Mouse (Mus musculus): ENCODE measurements around the gene Rps25. TPM values are rescaled to one million over a fixed set of nuclear protein-coding genes. Genes with fewer than 3 reads are reported as not detected.
"Not testable (repeated sequence)": the region's sequence is repeated elsewhere in the genome, so short reads cannot be mapped to it uniquely, and the experiment has no call there.

Rps25 gene
- polyA plus RNA-seq, 1 experiment from 2014 or later, result 1,489 TPM

- no peak for TF ChIP-seq EP300 (IDR thresholded peaks at IDR 0.05; ENCODE audit: low read depth)
- no peak for TF ChIP-seq CTCF (IDR thresholded peaks at IDR 0.05; ENCODE audit: low read depth)
- no peak for DNase-seq
- H3K4me3 ChIP-seq (ENCODE audit: low read depth, low read length), result peak overlapping the region; percentile 79
- H3K27me3 ChIP-seq (ENCODE audit: insufficient read depth, low read length), result no peaks in the 10 kb centered on the region
- H3K36me3 ChIP-seq (replicated peaks; ENCODE audit: insufficient read depth, low read length), result peaks cover 45% of the 10 kb centered on the region
- peak overlapping the region; percentile 93 for H3K27ac ChIP-seq (ENCODE audit: low read depth)
- ATAC-seq, result no peak
- H3K4me1 ChIP-seq (ENCODE audit: insufficient read depth), result peaks cover 8% of the 10 kb centered on the region
- H3K9me3 ChIP-seq (ENCODE audit: low read length), result no peaks in the 10 kb centered on the region
- H3K9ac ChIP-seq (replicated peaks), result peak overlapping the region; percentile 85
- peak overlapping the region; percentile 95 for H3K4me2 ChIP-seq (ENCODE audit: low read depth, low read length)
- 74% methylated on average over 13 of the region's 13 CpGs for WGBS (ENCODE audit: insufficient replicate concordance)
These were observed 7.7 kb upstream of the Rps25 start for GRCm38 (mm10) chr9:44399114-44399794.

- no peak for DNase-seq
- H3K9me3 ChIP-seq (ENCODE audit: low read length), result no peaks in the 10 kb centered on the region
- peak overlapping the region; percentile 95 for H3K4me2 ChIP-seq (ENCODE audit: low read depth, low read length)
- no peaks in the 10 kb centered on the region for H3K27me3 ChIP-seq (ENCODE audit: insufficient read depth, low read length)
- H3K36me3 ChIP-seq (replicated peaks; ENCODE audit: insufficient read depth, low read length), result peaks cover 50% of the 10 kb centered on the region
- no peak for TF ChIP-seq EP300 (IDR thresholded peaks at IDR 0.05; ENCODE audit: low read depth)
- no peak for TF ChIP-seq CTCF (IDR thresholded peaks at IDR 0.05; ENCODE audit: low read depth)
- H3K9ac ChIP-seq (replicated peaks), result peak overlapping the region; percentile 85
- peak overlapping the region; percentile 93 for H3K27ac ChIP-seq (ENCODE audit: low read depth)
- H3K4me3 ChIP-seq (ENCODE audit: low read depth, low read length), result peak overlapping the region; percentile 79
- 84% methylated on average over 6 of the region's 6 CpGs for WGBS (ENCODE audit: insufficient replicate concordance)
- H3K4me1 ChIP-seq (ENCODE audit: insufficient read depth), result peaks cover 8% of the 10 kb centered on the region
- no peak for ATAC-seq
These were observed 7.2 kb upstream of the Rps25 start for GRCm38 (mm10) chr9:44399795-44400114.

- TF ChIP-seq EP300 (IDR thresholded peaks at IDR 0.05; ENCODE audit: low read depth), result peak; percentile 43; the same call in 1 of the 2 replicates
- no peak for TF ChIP-seq CTCF (IDR thresholded peaks at IDR 0.05; ENCODE audit: low read depth)
- peak; percentile 62 for DNase-seq
- peak overlapping the region; percentile 85 for H3K9ac ChIP-seq (replicated peaks)
- peaks cover 56% of the 10 kb centered on the region for H3K36me3 ChIP-seq (replicated peaks; ENCODE audit: insufficient read depth, low read length)
- H3K9me3 ChIP-seq (ENCODE audit: low read length), result no peaks in the 10 kb centered on the region
- H3K27me3 ChIP-seq (ENCODE audit: insufficient read depth, low read length), result no peaks in the 10 kb centered on the region
- H3K4me1 ChIP-seq (ENCODE audit: insufficient read depth), result peaks cover 12% of the 10 kb centered on the region
- ATAC-seq, result peak; percentile 33
- peak overlapping the region; percentile 93 for H3K27ac ChIP-seq (ENCODE audit: low read depth)
- 54% methylated on average over 4 of the region's 4 CpGs for WGBS (ENCODE audit: insufficient replicate concordance)
- peak overlapping the region; percentile 8; the same call in 1 of the 2 replicates for H3K4me3 ChIP-seq (ENCODE audit: low read depth, low read length)
- H3K4me2 ChIP-seq (ENCODE audit: low read depth, low read length), result peak overlapping the region; percentile 95
These were observed 5.9 kb upstream of the Rps25 start for GRCm38 (mm10) chr9:44401081-44401480.

GRCm38 (mm10) chr9:44405011-44405410, 1.9 kb upstream of the Rps25 start:
- H3K9ac ChIP-seq (replicated peaks), result no peak overlapping the region
- no peak overlapping the region for H3K4me3 ChIP-seq (ENCODE audit: low read depth, low read length)
- no peaks in the 10 kb centered on the region for H3K27me3 ChIP-seq (ENCODE audit: insufficient read depth, low read length)
- TF ChIP-seq CTCF (IDR thresholded peaks at IDR 0.05; ENCODE audit: low read depth), result no peak
- TF ChIP-seq EP300 (IDR thresholded peaks at IDR 0.05; ENCODE audit: low read depth), result no peak
- no peaks in the 10 kb centered on the region for H3K9me3 ChIP-seq (ENCODE audit: low read length)
- peaks cover 20% of the 10 kb centered on the region for H3K4me1 ChIP-seq (ENCODE audit: insufficient read depth)
- no peak overlapping the region for H3K4me2 ChIP-seq (ENCODE audit: low read depth, low read length)
- peaks cover 61% of the 10 kb centered on the region for H3K36me3 ChIP-seq (replicated peaks; ENCODE audit: insufficient read depth, low read length)
- ATAC-seq (no peak), DNase-seq (no peak)
- WGBS (ENCODE audit: insufficient replicate concordance), result 73% methylated on average over 3 of the region's 3 CpGs
- H3K27ac ChIP-seq (ENCODE audit: low read depth), result no peak overlapping the region; the same call in 1 of the 2 replicates

- peak overlapping the region; percentile 91 for H3K27ac ChIP-seq (ENCODE audit: low read depth)
- peaks cover 59% of the 10 kb centered on the region for H3K36me3 ChIP-seq (replicated peaks; ENCODE audit: insufficient read depth, low read length)
- H3K27me3 ChIP-seq (ENCODE audit: insufficient read depth, low read length), result no peaks in the 10 kb centered on the region
- peak overlapping the region; percentile 87 for H3K9ac ChIP-seq (replicated peaks)
- H3K4me2 ChIP-seq (ENCODE audit: low read depth, low read length), result peak overlapping the region; percentile 70
- no peak for DNase-seq
- under 1% methylated on average over 24 of the region's 24 CpGs for WGBS (ENCODE audit: insufficient replicate concordance)
- peaks cover 17% of the 10 kb centered on the region for H3K4me1 ChIP-seq (ENCODE audit: insufficient read depth)
- TF ChIP-seq CTCF (IDR thresholded peaks at IDR 0.05; ENCODE audit: low read depth), result no peak
- TF ChIP-seq EP300 (IDR thresholded peaks at IDR 0.05; ENCODE audit: low read depth), result no peak; the same call in 1 of the 2 replicates
- ATAC-seq, result no peak
- H3K4me3 ChIP-seq (ENCODE audit: low read depth, low read length), result peak overlapping the region; percentile 84
- H3K9me3 ChIP-seq (ENCODE audit: low read length), result no peaks in the 10 kb centered on the region
These were observed 786 bp downstream of the Rps25 start for GRCm38 (mm10) chr9:44407752-44408097.

- Histone ChIP-seq H3K4me2 (ENCODE audit: low read depth, low read length) (peak overlapping the region; percentile 70), H3K4me3 (ENCODE audit: low read depth, low read length) (peak overlapping the region; percentile 84), H3K9ac (replicated peaks) (peak overlapping the region; percentile 87; the same call in 1 of the 2 replicates), H3K4me1 (ENCODE audit: insufficient read depth) (peaks cover 17% of the 10 kb centered on the region), H3K36me3 (replicated peaks; ENCODE audit: insufficient read depth, low read length) (peaks cover 60% of the 10 kb centered on the region)
- H3K27me3 ChIP-seq (ENCODE audit: insufficient read depth, low read length); ATAC-seq; H3K9me3 ChIP-seq (ENCODE audit: low read length); DNase-seq; H3K27ac ChIP-seq (ENCODE audit: low read depth): not testable (repeated sequence)
- 68% methylated on average over 9 of the region's 9 CpGs for WGBS (ENCODE audit: insufficient replicate concordance)
These were observed 1.8 kb downstream of the Rps25 start for GRCm38 (mm10) chr9:44408693-44409092.

Measured in liver, postnatal 0 days (tissue).